ENCODE assay signal across 8 mouse cellular contexts in genomic region chr2:158258781-158259180, GRCm38 (mm10). TPM values are rescaled to one million over a fixed set of nuclear protein-coding genes. Genes with fewer than 3 reads are reported as not detected.
A peak's percentile ranks its signal among the peaks of the same experiment; 100 is the strongest.
DNase-seq lines count a peak whose midpoint lies in the region; ATAC-seq and TF ChIP-seq lines count a peak whose summit lies in the region.

No protein-coding gene starts in this region.

- no peak overlapping the region for H3K4me2 ChIP-seq in liver, embryonic 14.5 days (ENCODE audit: low read depth)

- DNase-seq in 3T3-L1 (ENCODE audit: low read depth, low spot score) = peak; percentile 75
- DNase-seq in MEL-GATA-1-ER (ENCODE audit: extremely low read depth, low read depth) = peak; percentile 44
- peak; percentile 72 for DNase-seq in cerebellum, adult 8-10 months
- peak; percentile 40 to 45 for DNase-seq in gastrocnemius, adult 8-10 months (ENCODE audit: low spot score in 2 of 2)
- DNase-seq in kidney, adult 18-20 months = peak; percentile 78
- peak; percentile 34 to 37 (median 37) for DNase-seq in liver, embryonic 14.5 days (ENCODE audit: low read depth in 3 of 3, low spot score in 3 of 3)
- peak; percentile 66 for DNase-seq in ovary, postnatal 14 days (ENCODE audit: low spot score)
- DNase-seq in thymus, postnatal 14 days = peak; percentile 72

- no peaks in the 10 kb centered on the region for H3K36me3 ChIP-seq in liver, embryonic 14.5 days (replicated peaks; ENCODE audit: control insufficient read depth, insufficient read depth, low read depth)

- H3K27me3 ChIP-seq in liver, embryonic 14.5 days (ENCODE audit: control insufficient read depth, insufficient read depth, low read length) = no peaks in the 10 kb centered on the region

- no peaks in the 10 kb centered on the region for H3K9me3 ChIP-seq in liver, embryonic 14.5 days (ENCODE audit: control insufficient read depth, low read length)

- no peak overlapping the region for H3K9ac ChIP-seq in liver, embryonic 14.5 days (replicated peaks)

- peak; percentile 88 for TF ChIP-seq CTCF in liver, embryonic 14.5 days (IDR thresholded peaks at IDR 0.05; ENCODE audit: low read depth)

- 6% methylated on average over 12 of the region's 12 CpGs for WGBS in liver, embryonic 14.5 days (ENCODE audit: insufficient replicate concordance)

- no peak overlapping the region for H3K4me3 ChIP-seq in liver, embryonic 14.5 days (ENCODE audit: insufficient read depth in 1 of 2, low read depth in 2 of 2, low read length in 2 of 2)

- no peak for ATAC-seq in liver, embryonic 14.5 days (ENCODE audit: insufficient read depth)

- no peak for TF ChIP-seq EP300 in liver, embryonic 14.5 days (IDR thresholded peaks at IDR 0.05; ENCODE audit: low read depth)

- H3K27ac ChIP-seq in liver, embryonic 14.5 days = no peak overlapping the region

- H3K4me1 ChIP-seq in liver, embryonic 14.5 days (replicated peaks; ENCODE audit: control insufficient read depth in 2 of 2, insufficient read depth in 2 of 2, low read length in 1 of 2) = no peaks in the 10 kb centered on the region

RNA-seq across cellular contexts. Expression of gene Bpi, which starts 0.9 kb away (rescaled TPM):
- total RNA-seq in gastrocnemius, adult 8-10 months (2022) = not detected
- polyA plus RNA-seq in liver, embryonic 14.5 days (2012; rRNA removed) = not detected in 2 replicates
- polyA plus RNA-seq in liver, embryonic 14.5 days (2014; fragmentation: Nextera tagmentation; extraction: Ambion mirVana) = not detected in 2 replicates

RNA-seq across cellular contexts. Expression of gene D630003M21Rik, which starts 29.8 kb away (rescaled TPM):
- total RNA-seq in gastrocnemius, adult 8-10 months (2022) = 1 to 10 TPM in 2 of 4 experiments, under 1 TPM in 2; 0.75 to 1.5 (median 1.2) TPM
- polyA plus RNA-seq in liver, embryonic 14.5 days (2012; rRNA removed) = 0.33 and 0.34 TPM in 2 replicates
- polyA plus RNA-seq in liver, embryonic 14.5 days (2014; fragmentation: Nextera tagmentation; extraction: Ambion mirVana) = 0.24 and 0.52 TPM in 2 replicates

RNA-seq across cellular contexts. Expression of gene Lbp, which starts 47.5 kb away (rescaled TPM):
- total RNA-seq in gastrocnemius, adult 8-10 months (2022) = 1 to 10 TPM; 2.0 to 8.9 (median 6.4) TPM
- polyA plus RNA-seq in liver, embryonic 14.5 days (2012; rRNA removed) = 22.9 and 26.4 TPM in 2 replicates
- 31.6 and 33.5 TPM in 2 replicates for polyA plus RNA-seq in liver, embryonic 14.5 days (2014; fragmentation: Nextera tagmentation; extraction: Ambion mirVana)
